Mouse (Mus musculus) intestine, embryonic 16.5 days (tissue): ENCODE measurements around the gene BC067074. TPM values are rescaled to one million over a fixed set of nuclear protein-coding genes. Genes with fewer than 3 reads are reported as not detected.
A peak's percentile ranks its signal among the peaks of the same experiment; 100 is the strongest.

Experiments
- ATAC-seq: fragments of 200-750 bp; cut with Nextera tagmentation; 2 replicates; pipeline ENCODE4 v1.8.0; 2017; ENCODE audit warnings: moderate TSS enrichment, moderate library complexity
- H3K27ac ChIP-seq: fragments of 300-500 bp; sonication (generic); 2 replicates; pipeline ENCODE4 v1.5.1; 2014; ENCODE audit warnings: mild to moderate bottlenecking, low read length
- H3K27me3 ChIP-seq: fragments of 300-500 bp; sonication (generic); replicated peaks from 2 replicates; pipeline ENCODE4 v1.6.1; 2014; ENCODE audit warnings: low read length, control low read depth, mixed read lengths; ENCODE audit not compliant: control insufficient read depth, insufficient read depth
- H3K36me3 ChIP-seq: fragments of 300-500 bp; sonication (generic); 2 replicates; pipeline ENCODE4 v1.6.1; 2014; ENCODE audit warnings: low read length, control low read depth; ENCODE audit not compliant: control insufficient read depth, insufficient read depth
- H3K4me1 ChIP-seq: fragments of 300-500 bp; sonication (generic); 2 replicates; pipeline ENCODE4 v1.6.1; 2014; ENCODE audit warnings: low read length, control low read depth, mixed read lengths; ENCODE audit not compliant: control insufficient read depth, insufficient read depth
- H3K4me2 ChIP-seq: fragments of 300-500 bp; sonication (generic); 2 replicates; pipeline ENCODE4 v1.6.1; 2014; ENCODE audit warnings: low read depth, low read length, control low read depth
- H3K4me3 ChIP-seq: fragments of 300-500 bp; sonication (generic); 2 replicates; pipeline ENCODE4 v1.5.1; 2014; ENCODE audit warnings: mild to moderate bottlenecking, low read length
- H3K9ac ChIP-seq: fragments of 300-500 bp; sonication (generic); 2 replicates; pipeline ENCODE4 v1.6.1; 2014; ENCODE audit warnings: low read depth, low read length
- H3K9me3 ChIP-seq: fragments of 300-500 bp; sonication (generic); 2 replicates; pipeline ENCODE4 v1.6.1; 2016; ENCODE audit warnings: low read length, control low read depth; ENCODE audit not compliant: control insufficient read depth
- WGBS: fragments of 180-500 bp; shearing (Covaris S2); extraction: QIAGEN DNeasy Blood & Tissue Kit; methylation state at CpG from one replicate; pipeline ENCODE4 v1.1.7; 2014; 5-methylcytosine and 5-hydroxymethylcytosine counted together
- polyA plus RNA-seq: library from polyadenylated mRNA; unstranded; fragments of >200 nt; fragmentation: Nextera tagmentation; extraction: Ambion mirVana; gene quantifications from 2 replicates; pipeline ENCODE4 v1.2.1, GENCODE M21; 2015

BC067074 gene
- polyA plus RNA-seq, 1 experiment from 2014 or later, result 1.8 TPM

DNA sequence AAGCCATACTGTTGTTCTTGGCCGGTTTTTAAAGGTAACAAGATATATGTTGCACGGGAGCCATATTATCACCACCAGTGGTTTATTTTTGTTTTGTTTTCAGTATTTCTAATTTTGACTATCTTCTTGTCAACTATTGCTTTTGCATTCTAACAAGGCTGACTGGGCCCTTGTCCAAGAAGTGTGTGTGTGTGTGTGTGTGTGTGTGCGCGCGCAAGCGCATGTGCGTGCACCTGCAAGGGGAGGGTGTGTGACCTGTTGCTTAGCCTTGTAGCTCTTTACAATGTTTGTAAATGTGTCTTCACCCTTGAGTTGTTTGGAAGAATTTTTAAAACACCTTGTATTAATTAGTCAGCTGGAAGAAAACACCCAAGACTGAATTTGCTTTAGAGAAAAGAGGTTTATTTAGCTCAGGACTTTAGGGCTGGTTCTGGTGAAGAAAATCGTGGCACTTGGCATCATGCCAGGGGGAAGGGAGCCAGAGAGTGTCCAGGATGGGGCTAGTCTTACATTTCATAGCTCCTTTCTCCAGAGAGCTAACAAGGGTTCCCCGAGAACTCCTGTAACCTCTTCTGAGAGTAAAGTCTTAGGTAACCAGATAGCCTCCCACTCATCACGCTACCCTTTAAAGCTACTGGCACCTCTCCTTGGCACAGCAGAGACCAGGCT lies 3.0 kb downstream of the BC067074 start:
- Histone ChIP-seq H3K27ac (no peak overlapping the region), H3K36me3 (no peaks in the 10 kb centered on the region), H3K9ac (no peak overlapping the region), H3K4me2 (no peak overlapping the region), H3K27me3 (no peaks in the 10 kb centered on the region), H3K9me3 (no peaks in the 10 kb centered on the region), H3K4me3 (no peak overlapping the region), H3K4me1 (peaks cover 16% of the 10 kb centered on the region)
- WGBS, result 81% methylated on average over 10 of the region's 10 CpGs
- no peak for ATAC-seq

DNA sequence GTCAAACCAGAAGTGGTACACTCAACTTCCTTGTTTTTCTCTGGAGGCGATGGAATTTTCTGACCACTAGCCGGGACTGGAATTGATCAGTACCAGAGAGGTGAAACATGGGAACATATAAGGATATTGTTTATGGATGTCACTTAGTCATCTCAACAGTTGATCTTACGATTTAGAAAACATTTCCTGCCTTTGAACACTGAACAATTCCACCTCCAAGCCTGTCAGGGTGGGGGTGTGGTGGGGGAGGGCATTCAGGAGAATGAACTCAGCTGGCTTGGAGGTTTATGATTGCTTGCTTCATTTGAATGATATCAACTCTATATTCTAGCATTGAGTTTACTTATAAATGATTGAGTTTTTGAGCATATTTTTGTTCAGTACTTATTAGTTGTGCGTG lies 13.6 kb downstream of the BC067074 start:
- no peak overlapping the region for H3K27ac ChIP-seq
- H3K4me3 ChIP-seq, result no peak overlapping the region
- H3K4me2 ChIP-seq, result no peak overlapping the region
- WGBS, result 92% methylated on average over 4 of the region's 4 CpGs
- H3K9me3 ChIP-seq, result no peaks in the 10 kb centered on the region
- no peak overlapping the region for H3K9ac ChIP-seq
- ATAC-seq, result no peak
- no peaks in the 10 kb centered on the region for H3K36me3 ChIP-seq
- H3K27me3 ChIP-seq, result no peaks in the 10 kb centered on the region
- H3K4me1 ChIP-seq, result no peaks in the 10 kb centered on the region

DNA sequence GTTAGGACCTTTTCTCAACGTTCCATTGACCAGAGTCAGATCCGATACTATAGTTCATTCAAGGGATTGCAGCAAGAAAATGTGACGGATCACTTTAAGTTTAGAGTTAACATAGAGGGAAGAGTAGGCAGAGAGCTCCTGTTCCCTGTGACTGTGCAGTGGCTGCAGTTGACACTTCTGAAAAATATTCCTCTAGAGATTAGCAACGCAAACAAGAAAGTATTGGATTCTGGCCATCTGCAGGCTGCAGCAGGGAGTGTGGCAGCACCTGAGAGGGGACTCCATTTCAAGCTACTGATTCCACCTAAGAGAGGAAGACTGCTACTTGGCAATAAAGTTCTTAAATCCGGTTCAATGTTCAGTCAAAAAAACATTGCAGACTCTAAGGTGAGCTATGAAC lies 26.6 kb downstream of the BC067074 start:
- H3K9me3 ChIP-seq, result no peaks in the 10 kb centered on the region
- no peak; the same call in 1 of the 2 replicates for ATAC-seq
- no peak overlapping the region for H3K4me3 ChIP-seq

DNA sequence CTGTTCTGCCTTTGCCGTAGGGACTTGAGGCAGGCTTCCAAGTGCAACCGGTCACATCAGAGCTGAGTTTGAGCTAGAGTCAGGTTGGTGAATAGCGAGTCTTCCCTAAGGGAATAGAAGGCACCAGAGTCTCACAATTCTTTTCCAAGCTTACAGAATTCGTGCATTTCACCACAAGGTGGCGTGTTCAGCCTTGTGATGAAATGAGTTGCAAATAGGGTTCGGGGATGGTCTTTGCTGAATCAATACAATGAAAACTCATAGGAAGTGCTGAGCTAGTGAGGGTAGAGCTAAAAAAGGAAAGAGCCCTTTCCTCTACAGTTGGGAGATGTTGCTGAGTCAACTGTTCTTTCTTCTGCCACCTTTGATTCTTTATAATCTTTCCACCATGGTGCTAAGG lies 29.0 kb downstream of the BC067074 start:
- Histone ChIP-seq H3K36me3 (no peaks in the 10 kb centered on the region), H3K9ac (no peak overlapping the region), H3K4me2 (no peak overlapping the region), H3K27ac (no peak overlapping the region), H3K27me3 (no peaks in the 10 kb centered on the region), H3K9me3 (no peaks in the 10 kb centered on the region), H3K4me3 (no peak overlapping the region), H3K4me1 (no peaks in the 10 kb centered on the region)
- WGBS, result 22% methylated on average over 6 of the region's 6 CpGs
- ATAC-seq, result peak; percentile 28; the same call in 1 of the 2 replicates

More for the DNA sequence above, 26.6 kb downstream of the BC067074 start:
- no peak overlapping the region for H3K27ac ChIP-seq
- no peaks in the 10 kb centered on the region for H3K4me1 ChIP-seq
- no peak overlapping the region for H3K9ac ChIP-seq
- 80% methylated on average over 5 of the region's 5 CpGs for WGBS
- H3K27me3 ChIP-seq, result no peaks in the 10 kb centered on the region
- H3K4me2 ChIP-seq, result no peak overlapping the region
- H3K36me3 ChIP-seq, result no peaks in the 10 kb centered on the region

DNA sequence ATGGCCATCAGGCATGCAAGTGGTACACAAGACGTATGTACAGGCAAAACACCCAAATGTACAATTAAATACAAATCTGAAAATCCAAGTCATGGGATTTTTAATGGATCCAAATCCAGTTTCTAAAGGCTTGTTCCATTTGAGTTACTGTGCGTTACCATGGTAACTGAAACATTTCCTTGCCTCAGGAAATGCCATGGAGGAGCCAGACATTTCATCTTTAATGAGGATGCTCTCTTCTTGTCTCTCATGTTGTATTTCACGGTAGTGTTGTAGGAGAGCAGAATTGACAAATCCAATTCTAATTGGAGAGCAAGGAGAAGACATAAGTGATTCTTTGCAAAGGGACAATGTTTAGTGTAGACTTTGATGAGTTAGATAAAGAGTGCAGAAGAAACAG lies 31.3 kb downstream of the BC067074 start:
- no peaks in the 10 kb centered on the region for H3K36me3 ChIP-seq
- H3K27ac ChIP-seq, result no peak overlapping the region
- no peak overlapping the region for H3K4me2 ChIP-seq
- no peaks in the 10 kb centered on the region for H3K4me1 ChIP-seq
- WGBS, result 89% methylated on average over 3 of the region's 3 CpGs
- H3K27me3 ChIP-seq, result no peaks in the 10 kb centered on the region
- no peak overlapping the region for H3K4me3 ChIP-seq
- no peak overlapping the region for H3K9ac ChIP-seq
- ATAC-seq, result no peak
- no peaks in the 10 kb centered on the region for H3K9me3 ChIP-seq

DNA sequence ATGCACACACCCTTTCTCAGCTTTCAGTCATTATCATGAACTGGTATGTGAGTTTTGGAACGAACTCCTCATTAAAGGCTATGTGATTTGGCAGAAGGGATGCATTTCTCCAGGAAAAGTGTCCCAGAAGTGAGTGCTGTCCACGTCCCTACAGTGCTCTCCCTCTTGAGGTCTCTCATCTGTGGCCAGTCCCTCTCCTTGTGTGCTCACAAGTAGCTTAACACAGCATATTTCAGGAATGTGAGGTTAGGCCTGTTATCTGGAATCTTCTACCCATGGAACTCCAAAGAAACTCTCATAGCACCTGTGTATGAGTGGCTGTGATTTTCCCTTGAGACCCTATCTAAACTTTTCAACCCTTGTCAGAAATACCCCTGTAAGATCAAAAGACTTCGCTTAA lies 32.7 kb downstream of the BC067074 start:
- WGBS, result 69% methylated on average over 3 of the region's 3 CpGs
- Histone ChIP-seq H3K36me3 (no peaks in the 10 kb centered on the region), H3K4me1 (no peaks in the 10 kb centered on the region), H3K4me2 (no peak overlapping the region), H3K27ac (no peak overlapping the region), H3K4me3 (no peak overlapping the region), H3K9me3 (no peaks in the 10 kb centered on the region), H3K9ac (no peak overlapping the region), H3K27me3 (no peaks in the 10 kb centered on the region)
- ATAC-seq, result no peak

DNA sequence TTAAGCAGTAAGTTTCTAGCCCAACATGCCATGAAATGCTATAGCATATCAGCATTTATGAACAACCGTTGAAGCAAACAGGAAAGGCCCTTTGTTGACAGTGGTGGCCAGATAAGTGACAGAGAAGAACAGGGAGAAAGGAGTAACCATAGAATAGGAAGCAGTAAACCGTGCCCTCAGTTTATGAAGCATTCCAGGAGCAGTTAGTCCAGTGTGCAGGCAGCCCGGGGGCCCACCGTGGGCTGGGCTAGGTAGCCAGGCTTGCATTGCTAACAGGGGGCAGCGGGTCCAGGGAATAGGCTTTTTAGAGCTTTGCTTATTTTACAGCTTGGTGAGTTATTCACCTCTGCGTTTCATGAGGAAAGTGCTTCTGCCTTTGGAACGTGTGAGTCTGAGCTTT lies 39.3 kb downstream of the BC067074 start:
- Histone ChIP-seq H3K27ac (no peak overlapping the region; the same call in 1 of the 2 replicates), H3K9ac (no peak overlapping the region), H3K4me1 (peaks cover 3% of the 10 kb centered on the region; the same call in 1 of the 2 replicates), H3K27me3 (no peaks in the 10 kb centered on the region), H3K36me3 (no peaks in the 10 kb centered on the region), H3K4me2 (no peak overlapping the region), H3K9me3 (no peaks in the 10 kb centered on the region), H3K4me3 (no peak overlapping the region)
- ATAC-seq, result no peak
- 43% methylated on average over 7 of the region's 7 CpGs for WGBS

DNA sequence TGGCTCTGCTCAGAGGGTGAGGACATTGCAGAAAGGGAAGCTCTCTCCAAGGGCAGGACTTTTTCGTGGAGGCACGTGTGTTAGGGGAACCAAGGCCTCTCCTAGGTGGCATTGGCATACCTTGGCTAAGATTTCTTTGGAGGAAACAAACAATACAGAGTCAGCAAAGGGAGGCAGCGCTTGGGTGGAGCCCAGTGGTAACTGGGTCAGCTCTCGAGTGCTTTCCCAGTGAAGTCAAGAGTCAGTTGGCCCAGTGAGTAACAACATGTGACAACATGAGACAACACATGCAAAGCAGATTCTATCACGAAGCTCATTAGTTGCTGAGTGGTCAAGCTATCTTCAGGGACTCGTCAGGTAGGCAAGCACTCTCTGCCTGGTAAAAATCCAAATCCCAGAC lies 40.4 kb downstream of the BC067074 start:
- peaks cover 3% of the 10 kb centered on the region; the same call in 1 of the 2 replicates for H3K4me1 ChIP-seq
- no peak overlapping the region for H3K4me2 ChIP-seq
- no peaks in the 10 kb centered on the region for H3K27me3 ChIP-seq
- no peaks in the 10 kb centered on the region for H3K36me3 ChIP-seq
- no peak overlapping the region for H3K27ac ChIP-seq
- H3K9ac ChIP-seq, result no peak overlapping the region
- H3K4me3 ChIP-seq, result no peak overlapping the region
- no peaks in the 10 kb centered on the region for H3K9me3 ChIP-seq
- 82% methylated on average over 6 of the region's 6 CpGs for WGBS
- no peak for ATAC-seq

DNA sequence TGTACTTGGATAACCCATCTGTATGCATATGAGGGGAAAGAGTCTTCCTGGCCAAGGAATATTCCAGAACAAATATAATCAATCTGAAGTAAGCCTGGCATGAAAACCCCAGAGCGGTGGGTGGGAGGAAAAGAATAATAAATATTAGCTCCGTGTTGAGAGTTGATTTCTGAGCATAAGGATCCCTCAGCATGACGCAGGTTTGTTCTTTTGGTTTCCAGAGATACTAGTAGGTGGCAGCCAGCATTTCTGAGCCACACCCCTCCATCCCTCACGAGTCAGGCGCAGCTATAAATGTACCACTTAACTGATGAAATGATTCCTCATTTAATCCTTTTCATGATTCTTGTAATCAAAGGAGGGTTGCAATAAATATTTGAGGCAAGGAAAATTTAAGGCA lies 41.0 kb downstream of the BC067074 start:
- no peak overlapping the region for H3K9ac ChIP-seq

DNA sequence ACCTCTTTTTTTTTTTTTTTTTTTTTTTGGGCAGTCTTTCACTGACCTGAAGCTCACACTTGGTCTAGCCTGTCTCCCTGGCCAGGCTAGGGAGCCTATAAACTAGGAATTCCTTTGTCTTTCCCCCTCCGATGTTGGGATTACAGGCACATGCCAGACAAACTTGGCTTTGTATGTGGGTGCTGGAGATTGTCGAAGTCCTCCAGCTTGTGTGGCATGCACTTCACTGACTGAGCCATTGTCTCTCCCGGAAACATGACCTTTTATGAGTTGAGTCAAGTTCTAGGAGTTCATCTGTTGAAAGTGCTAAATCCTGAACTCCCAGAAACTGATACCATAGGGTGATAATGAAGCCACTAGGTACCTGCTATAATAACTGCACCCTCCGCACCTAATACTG lies 41.8 kb downstream of the BC067074 start:
- WGBS, result 78% methylated on average over 4 of the region's 4 CpGs
- Histone ChIP-seq H3K9me3 (no peaks in the 10 kb centered on the region), H3K27me3 (no peaks in the 10 kb centered on the region), H3K9ac (no peak overlapping the region), H3K4me2 (no peak overlapping the region), H3K36me3 (no peaks in the 10 kb centered on the region), H3K4me3 (no peak overlapping the region), H3K27ac (no peak overlapping the region), H3K4me1 (peaks cover 3% of the 10 kb centered on the region; the same call in 1 of the 2 replicates)
- ATAC-seq, result no peak

More for the DNA sequence above, 41.0 kb downstream of the BC067074 start:
- WGBS, result 72% methylated on average over 5 of the region's 5 CpGs
- no peak overlapping the region for H3K27ac ChIP-seq
- peaks cover 3% of the 10 kb centered on the region; the same call in 1 of the 2 replicates for H3K4me1 ChIP-seq
- H3K36me3 ChIP-seq, result no peaks in the 10 kb centered on the region
- H3K27me3 ChIP-seq, result no peaks in the 10 kb centered on the region
- no peak overlapping the region for H3K4me2 ChIP-seq
- no peaks in the 10 kb centered on the region for H3K9me3 ChIP-seq
- no peak overlapping the region for H3K4me3 ChIP-seq
- ATAC-seq, result no peak
